Mouse (Mus musculus): ENCODE results near the gene Psmb3. TPM values are rescaled to one million over a fixed set of nuclear protein-coding genes. Genes with fewer than 3 reads are reported as not detected.

The Psmb3 gene
- polyA plus RNA-seq, 1 experiment from 2014 or later: 473 TPM

GRCm38 (mm10) chr11:97685613-97686321 lies 17.4 kb upstream of the Psmb3 start, which contains the start of gene Cisd3:
Gene Cisd3 (plus strand): TSS chr11:97685826.
- 3% methylated on average over 42 of the region's 43 CpGs for WGBS
- Histone ChIP-seq H3K4me3 (peak within 1 kb of the TSS; percentile 42), H3K9me3 (no peaks in the 10 kb centered on the region), H3K4me1 (replicated peaks) (peaks cover 30% of the 10 kb centered on the region), H3K27ac (replicated peaks) (peak within 1 kb of the TSS; percentile 52; the same call in 1 of the 2 replicates), H3K4me2 (peak within 1 kb of the TSS; percentile 76), H3K27me3 (no peaks in the 10 kb centered on the region), H3K9ac (peak within 1 kb of the TSS; percentile 65), H3K36me3 (peaks cover 50% of the 10 kb centered on the region)
- peak; percentile 51 for ATAC-seq (ENCODE audit: low read depth)

DNA sequence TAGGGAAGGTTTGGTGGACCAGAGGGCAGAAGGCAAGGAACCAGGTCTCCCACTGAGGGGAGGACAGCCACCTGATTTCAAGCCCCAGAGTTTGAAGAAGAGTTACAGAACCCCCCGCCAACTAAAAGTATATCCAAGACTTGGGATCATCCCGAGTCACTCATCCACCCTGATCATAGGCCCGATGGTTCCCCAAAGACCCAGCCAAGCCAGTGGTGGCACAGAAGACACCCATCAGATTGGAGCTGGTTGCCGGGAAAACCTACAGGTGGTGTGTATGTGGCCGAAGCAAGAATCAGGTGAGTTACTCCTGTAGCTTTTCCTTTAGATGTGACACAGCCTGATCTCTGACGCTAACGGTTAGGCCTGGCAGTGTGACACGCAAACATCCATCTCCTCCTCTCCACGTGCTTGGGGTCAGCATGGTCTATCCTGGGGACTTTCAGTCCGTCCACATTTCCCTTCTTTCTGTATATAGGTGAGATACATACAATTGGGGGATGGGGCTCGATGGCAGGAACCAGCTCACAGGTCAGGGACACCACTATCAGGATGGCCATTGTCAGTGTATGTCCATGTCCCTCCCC lies 16.8 kb upstream of the Psmb3 start:
- Histone ChIP-seq H3K27me3 (no peaks in the 10 kb centered on the region), H3K27ac (replicated peaks) (no peak overlapping the region), H3K4me3 (peak overlapping the region; percentile 42), H3K9ac (peak overlapping the region; percentile 65; the same call in 1 of the 2 replicates), H3K36me3 (peaks cover 52% of the 10 kb centered on the region), H3K9me3 (no peaks in the 10 kb centered on the region), H3K4me2 (peak overlapping the region; percentile 76), H3K4me1 (replicated peaks) (peaks cover 29% of the 10 kb centered on the region)
- no peak for ATAC-seq (ENCODE audit: low read depth)
- WGBS: 73% methylated on average over 11 of the region's 11 CpGs

DNA sequence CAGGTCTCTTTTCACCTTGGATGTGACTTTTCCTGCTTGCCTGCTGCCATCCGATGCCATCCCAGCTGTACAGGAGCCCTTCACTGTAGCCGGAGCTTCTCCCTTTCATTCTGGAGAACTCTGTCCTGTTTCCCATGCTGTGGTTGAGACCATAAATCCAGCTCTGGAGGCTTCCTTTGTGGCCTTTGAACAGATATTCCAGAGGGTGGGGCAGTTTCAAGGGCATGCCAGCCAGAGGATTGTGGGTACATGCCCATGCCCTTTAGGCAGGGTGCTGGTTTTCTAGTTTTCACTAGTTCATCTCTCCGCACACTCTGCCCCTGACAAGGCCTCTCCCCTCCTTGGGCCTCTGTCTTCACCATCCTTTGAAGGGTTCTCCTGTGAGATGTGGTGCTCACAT lies 16.1 kb upstream of the Psmb3 start:
- H3K27ac ChIP-seq (replicated peaks): no peak overlapping the region
- peaks cover 52% of the 10 kb centered on the region for H3K36me3 ChIP-seq
- H3K4me2 ChIP-seq: no peak overlapping the region
- H3K27me3 ChIP-seq: no peaks in the 10 kb centered on the region
- no peak overlapping the region for H3K4me3 ChIP-seq
- no peak for ATAC-seq (ENCODE audit: low read depth)
- peaks cover 29% of the 10 kb centered on the region for H3K4me1 ChIP-seq (replicated peaks)
- H3K9ac ChIP-seq: no peak overlapping the region
- 71% methylated on average over 3 of the region's 3 CpGs for WGBS
- H3K9me3 ChIP-seq: no peaks in the 10 kb centered on the region

DNA sequence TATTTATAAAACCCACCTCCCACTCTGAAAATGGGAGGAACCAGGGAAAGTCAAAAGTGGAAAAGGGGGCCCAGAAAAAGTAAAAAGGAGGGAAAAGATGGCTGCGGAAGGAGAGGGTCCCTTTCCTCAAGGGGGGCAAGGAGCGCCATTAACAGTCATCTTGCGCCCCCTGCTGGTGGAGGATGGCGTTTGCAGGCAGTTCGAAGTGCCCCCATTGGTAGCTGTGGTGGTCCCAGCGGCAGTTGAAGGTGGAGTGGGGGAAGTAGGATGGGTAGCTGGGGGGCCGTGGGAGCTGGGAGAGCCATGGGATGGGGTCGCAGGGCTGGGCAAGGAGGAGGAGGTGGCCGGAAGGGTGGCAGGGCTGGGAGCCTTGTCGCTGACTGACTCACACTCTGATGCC lies 13.3 kb upstream of the Psmb3 start:
- 0 out of 2 replicates have a peak overlapping the region, but pooled peaks have one; percentile 12 for H3K9ac ChIP-seq
- H3K27ac ChIP-seq (replicated peaks): no peak overlapping the region
- no peak overlapping the region for H3K4me3 ChIP-seq
- 28% methylated on average over 10 of the region's 10 CpGs for WGBS
- ATAC-seq (ENCODE audit: low read depth): no peak
- no peaks in the 10 kb centered on the region for H3K27me3 ChIP-seq
- H3K4me1 ChIP-seq (replicated peaks): peaks cover 42% of the 10 kb centered on the region
- no peak overlapping the region for H3K4me2 ChIP-seq
- peaks cover 61% of the 10 kb centered on the region for H3K36me3 ChIP-seq
- no peaks in the 10 kb centered on the region for H3K9me3 ChIP-seq

GRCm38 (mm10) chr11:97694435-97694834 lies 8.8 kb upstream of the Psmb3 start:
- no peak for ATAC-seq (ENCODE audit: low read depth)
- no peaks in the 10 kb centered on the region for H3K27me3 ChIP-seq
- H3K4me3 ChIP-seq: 0 out of 2 replicates have a peak overlapping the region, but pooled peaks have one; percentile 0
- 77% methylated on average over 4 of the region's 4 CpGs for WGBS
- no peaks in the 10 kb centered on the region for H3K9me3 ChIP-seq
- H3K4me2 ChIP-seq: peak overlapping the region; percentile 91
- H3K36me3 ChIP-seq: peaks cover 40% of the 10 kb centered on the region
- H3K9ac ChIP-seq: peak overlapping the region; percentile 41; the same call in 1 of the 2 replicates
- H3K4me1 ChIP-seq (replicated peaks): peaks cover 52% of the 10 kb centered on the region
- peak overlapping the region; percentile 86 for H3K27ac ChIP-seq (replicated peaks)

DNA sequence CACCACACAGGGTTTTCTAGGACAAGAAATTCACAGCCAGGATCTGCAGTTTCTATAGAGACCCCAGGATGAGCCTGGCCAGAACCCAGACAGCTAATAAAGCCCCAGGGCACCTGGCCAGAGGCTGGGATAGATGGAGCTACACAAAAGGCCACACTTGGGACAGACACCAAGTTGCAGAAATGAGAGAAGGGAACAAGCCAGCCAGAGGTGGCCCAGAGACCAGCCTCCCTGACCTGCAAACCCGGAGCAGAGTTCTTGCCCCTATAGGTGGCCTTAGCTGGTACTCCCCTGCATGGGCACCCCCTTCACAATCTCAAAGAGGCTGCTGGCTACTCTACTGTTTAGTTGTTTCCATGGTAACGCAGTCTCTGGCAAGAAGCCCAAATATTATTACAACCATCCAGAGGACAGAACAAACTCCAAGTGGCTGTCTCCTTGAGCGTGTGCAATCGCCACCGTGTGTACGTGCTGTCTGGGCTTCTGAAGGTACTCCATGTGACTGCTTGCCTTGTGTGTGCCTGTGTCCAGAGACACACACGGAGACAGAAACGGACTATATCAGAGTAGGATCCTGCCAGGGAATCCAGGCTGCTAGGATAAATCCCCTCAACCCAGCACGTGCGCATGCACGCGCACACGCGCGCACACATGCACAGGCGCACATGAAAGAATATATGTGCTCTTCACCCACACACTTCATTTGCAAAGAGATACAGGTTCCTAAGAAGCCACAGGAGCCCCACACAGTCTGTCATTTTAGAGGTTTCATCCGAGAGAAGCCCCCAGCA lies 8.1 kb upstream of the Psmb3 start:
- WGBS: 51% methylated on average over 17 of the region's 17 CpGs
- ATAC-seq (ENCODE audit: low read depth): no peak
- H3K4me1 ChIP-seq (replicated peaks): peaks cover 52% of the 10 kb centered on the region

DNA sequence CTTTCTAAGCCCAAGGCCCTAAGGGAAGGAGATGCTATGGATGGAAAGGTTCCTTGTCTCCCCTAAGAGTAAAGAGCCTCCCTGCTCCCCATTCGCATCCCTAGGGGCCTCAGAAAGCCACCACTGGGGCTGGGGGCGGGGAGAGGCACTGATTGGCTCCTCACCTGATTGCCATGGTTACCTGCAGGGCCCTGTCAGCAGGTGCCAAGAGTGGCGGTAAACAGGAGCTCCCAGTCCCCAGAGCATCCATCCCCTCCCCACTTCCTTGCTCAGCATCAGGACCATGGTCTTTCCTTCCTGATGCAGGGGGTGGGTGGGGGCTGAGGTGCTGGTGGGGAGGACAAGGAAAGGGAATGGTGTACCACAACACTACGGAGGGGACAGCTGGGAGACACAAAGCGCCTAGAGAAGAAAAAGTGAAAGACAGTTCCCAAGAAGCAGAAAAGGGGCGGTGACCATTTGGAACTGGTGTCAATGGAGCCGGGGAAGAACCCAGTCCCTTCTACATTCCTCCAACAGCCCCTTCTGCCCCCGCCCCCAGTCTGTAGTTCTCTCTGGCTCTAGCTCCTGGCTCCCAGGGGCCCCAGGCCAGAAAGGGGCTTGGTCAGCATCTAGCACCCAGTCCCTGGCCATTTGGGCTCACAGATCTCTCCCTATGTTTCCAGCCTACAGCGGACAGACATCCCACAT lies 7.3 kb upstream of the Psmb3 start:
- peak overlapping the region; percentile 27 for H3K4me3 ChIP-seq
- peak overlapping the region; percentile 62 for H3K9ac ChIP-seq
- H3K27ac ChIP-seq (replicated peaks): peak overlapping the region; percentile 86
- peaks cover 26% of the 10 kb centered on the region for H3K36me3 ChIP-seq
- H3K4me2 ChIP-seq: peak overlapping the region; percentile 91
- peaks cover 55% of the 10 kb centered on the region for H3K4me1 ChIP-seq (replicated peaks)
- no peak for ATAC-seq (ENCODE audit: low read depth)
- 40% methylated on average over 9 of the region's 9 CpGs for WGBS
- no peaks in the 10 kb centered on the region for H3K27me3 ChIP-seq
- H3K9me3 ChIP-seq: no peaks in the 10 kb centered on the region

More for the DNA sequence above, 8.1 kb upstream of the Psmb3 start:
- peaks cover 33% of the 10 kb centered on the region for H3K36me3 ChIP-seq
- H3K9me3 ChIP-seq: no peaks in the 10 kb centered on the region
- peak overlapping the region; percentile 27 for H3K4me3 ChIP-seq
- H3K4me2 ChIP-seq: peak overlapping the region; percentile 91
- H3K27ac ChIP-seq (replicated peaks): peak overlapping the region; percentile 86
- H3K9ac ChIP-seq: peak overlapping the region; percentile 62
- H3K27me3 ChIP-seq: no peaks in the 10 kb centered on the region

- Histone ChIP-seq H3K27ac (replicated peaks) (peak overlapping the region; percentile 86), H3K4me2 (peak overlapping the region; percentile 91), H3K27me3 (no peaks in the 10 kb centered on the region), H3K4me3 (peak overlapping the region; percentile 17), H3K9me3 (no peaks in the 10 kb centered on the region), H3K9ac (peak overlapping the region; percentile 62; the same call in 1 of the 2 replicates), H3K4me1 (replicated peaks) (peaks cover 63% of the 10 kb centered on the region), H3K36me3 (peaks cover 17% of the 10 kb centered on the region)
- WGBS: 73% methylated on average over 8 of the region's 8 CpGs
- no peak for ATAC-seq (ENCODE audit: low read depth)
These were observed 6.5 kb upstream of the Psmb3 start for GRCm38 (mm10) chr11:97696669-97697068.

GRCm38 (mm10) chr11:97697199-97697890 lies 5.9 kb upstream of the Psmb3 start:
- Histone ChIP-seq H3K4me1 (replicated peaks) (peaks cover 69% of the 10 kb centered on the region), H3K4me2 (peak overlapping the region; percentile 91), H3K36me3 (peaks cover 11% of the 10 kb centered on the region), H3K9ac (peak overlapping the region; percentile 97), H3K4me3 (peak overlapping the region; percentile 82), H3K27ac (replicated peaks) (peak overlapping the region; percentile 99), H3K27me3 (no peaks in the 10 kb centered on the region), H3K9me3 (no peaks in the 10 kb centered on the region)
- 58% methylated on average over 11 of the region's 11 CpGs for WGBS
- ATAC-seq (ENCODE audit: low read depth): no peak

DNA sequence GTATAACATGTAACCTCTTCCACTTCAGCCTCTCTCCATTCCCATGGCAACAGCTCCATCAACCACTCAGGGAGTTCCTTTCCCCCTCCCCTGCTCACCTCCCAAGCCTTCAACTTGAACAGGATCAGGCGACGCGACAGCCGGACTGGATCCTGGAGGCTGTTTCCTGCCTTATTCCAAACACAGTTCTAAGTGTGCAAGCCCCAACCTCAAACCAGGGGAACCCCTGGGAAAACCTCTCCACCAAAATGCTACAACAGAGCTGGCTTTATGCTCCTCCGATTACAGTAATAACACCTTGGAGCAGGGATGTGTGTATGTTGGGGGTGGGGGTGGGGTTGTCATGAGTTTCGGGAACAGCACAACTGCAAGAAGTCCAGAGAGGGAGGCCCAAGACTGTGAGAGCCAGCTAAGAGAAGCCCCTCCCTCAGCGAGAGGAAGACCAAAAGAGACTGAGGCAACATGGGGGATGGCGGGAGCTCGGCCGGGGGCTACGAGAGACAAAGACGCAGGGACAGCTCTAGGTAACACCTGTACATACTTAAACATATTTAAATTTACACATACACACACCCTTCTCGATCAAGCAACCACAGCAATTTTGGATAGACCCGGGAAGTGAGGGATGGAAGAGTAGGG lies 5.2 kb upstream of the Psmb3 start:
- Histone ChIP-seq H3K4me3 (peak overlapping the region; percentile 82), H3K36me3 (0 out of 2 replicates have a peak, but pooled peaks cover 4% of the 10 kb centered on the region), H3K27ac (replicated peaks) (peak overlapping the region; percentile 99), H3K9ac (peak overlapping the region; percentile 97), H3K4me2 (peak overlapping the region; percentile 91), H3K4me1 (replicated peaks) (peaks cover 69% of the 10 kb centered on the region), H3K27me3 (no peaks in the 10 kb centered on the region), H3K9me3 (no peaks in the 10 kb centered on the region)
- no peak for ATAC-seq (ENCODE audit: low read depth)
- 1% methylated on average over 14 of the region's 14 CpGs for WGBS

Data from neural tube, embryonic 13.5 days (tissue).